Mouse (Mus musculus): ENCODE measurements around the gene Hdac7. TPM values are rescaled to one million over a fixed set of nuclear protein-coding genes. Genes with fewer than 3 reads are reported as not detected.

Gene Hdac7
- polyA plus RNA-seq, 1 experiment, result 87.1 TPM

DNA sequence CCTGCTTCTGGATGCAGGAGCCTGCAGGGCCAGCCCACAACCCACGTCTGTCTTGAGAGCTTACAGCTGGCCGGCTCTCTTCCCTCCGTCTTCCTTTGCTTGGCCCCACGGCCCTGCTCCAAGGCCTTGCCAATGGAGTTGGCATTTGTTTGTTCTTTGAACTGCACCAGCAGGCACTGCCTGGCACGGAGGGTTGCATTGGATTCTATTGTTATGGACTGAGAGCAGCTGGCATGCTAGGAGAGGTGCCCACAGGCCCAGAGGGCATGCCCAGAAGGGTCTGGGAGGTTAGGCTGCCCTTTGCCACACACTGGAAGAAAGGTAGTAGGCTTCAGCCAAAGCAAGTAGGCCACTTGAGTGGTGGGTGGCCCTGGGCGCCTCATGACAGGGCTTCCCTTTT is 55.5 kb downstream of the Hdac7 start:
- no peak for DNase-seq (ENCODE audit: low read depth)

DNA sequence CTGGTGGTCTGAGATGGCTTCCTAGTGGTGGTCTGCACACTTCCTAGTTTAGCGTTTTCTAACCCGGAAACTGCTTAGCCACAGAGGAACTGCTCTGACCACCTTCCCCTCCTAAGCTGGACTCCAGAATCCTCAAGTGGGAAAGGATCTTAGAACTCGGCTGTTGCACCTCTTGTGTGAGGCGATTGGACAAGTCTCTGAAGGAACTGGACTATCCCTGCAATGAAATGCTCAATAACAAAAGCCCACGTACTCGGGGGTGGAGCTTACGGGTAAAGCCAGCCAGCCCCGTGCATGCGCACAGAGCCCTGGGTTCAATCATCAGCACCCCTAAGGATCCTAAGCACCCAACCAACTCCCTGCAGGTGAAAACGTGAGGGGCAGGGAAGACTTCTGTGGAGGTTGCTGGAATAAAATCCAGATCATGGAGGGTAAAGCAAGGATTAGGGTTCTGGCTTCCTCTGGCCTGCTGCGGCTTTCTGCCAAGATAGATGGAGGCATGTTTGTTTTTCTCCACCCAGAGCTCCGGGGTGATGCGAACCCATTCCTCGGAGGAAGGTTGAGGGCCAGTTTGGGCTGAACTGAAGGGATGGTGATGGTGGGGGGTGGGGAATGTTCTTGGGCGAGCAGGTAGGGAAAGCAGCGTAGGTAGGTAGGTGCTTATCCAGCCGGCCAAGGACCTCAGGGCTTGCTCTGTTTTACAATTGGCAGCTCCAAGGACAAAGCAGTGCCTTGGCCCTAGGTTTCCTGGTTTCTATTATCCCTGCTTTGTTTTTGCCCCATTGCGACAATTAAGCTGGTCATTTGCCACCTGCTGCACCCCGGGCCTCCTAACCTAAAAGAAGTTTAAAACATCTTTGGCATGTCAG is 56.3 kb downstream of the Hdac7 start:
- no peak for DNase-seq (ENCODE audit: low read depth)

DNA sequence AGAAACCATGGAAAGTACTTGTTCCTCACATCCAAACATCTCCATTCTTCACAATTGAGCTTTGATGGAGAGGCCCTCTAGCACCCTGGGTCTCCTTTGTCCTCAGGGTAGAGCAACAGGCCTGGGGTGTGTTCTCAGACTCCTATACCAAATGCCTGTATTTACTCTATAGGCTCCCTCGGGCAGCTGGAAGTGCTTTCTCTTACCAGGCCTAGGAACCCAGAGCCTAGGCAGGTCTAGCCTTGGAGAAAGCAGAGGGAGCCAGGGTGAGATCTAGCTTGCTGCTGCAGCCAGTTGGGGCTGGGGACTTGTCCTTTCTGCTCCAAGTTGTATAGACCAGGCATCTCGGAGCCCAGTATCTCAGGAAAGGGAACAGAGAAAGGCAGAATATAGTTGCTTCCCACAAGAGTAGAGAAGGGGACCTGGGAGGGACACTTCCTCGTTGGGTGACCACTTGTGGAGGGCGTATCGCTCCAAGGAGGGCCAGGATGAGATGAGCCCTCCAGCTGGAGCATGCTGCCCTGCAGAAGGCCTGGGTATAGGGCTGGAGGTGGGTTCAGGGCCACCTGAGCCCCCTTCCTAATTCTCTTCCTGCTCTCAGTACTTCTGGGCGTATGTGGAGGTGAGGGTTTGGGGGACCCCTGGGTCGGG is 57.0 kb downstream of the Hdac7 start:
- DNase-seq (ENCODE audit: low read depth), result no peak

DNA sequence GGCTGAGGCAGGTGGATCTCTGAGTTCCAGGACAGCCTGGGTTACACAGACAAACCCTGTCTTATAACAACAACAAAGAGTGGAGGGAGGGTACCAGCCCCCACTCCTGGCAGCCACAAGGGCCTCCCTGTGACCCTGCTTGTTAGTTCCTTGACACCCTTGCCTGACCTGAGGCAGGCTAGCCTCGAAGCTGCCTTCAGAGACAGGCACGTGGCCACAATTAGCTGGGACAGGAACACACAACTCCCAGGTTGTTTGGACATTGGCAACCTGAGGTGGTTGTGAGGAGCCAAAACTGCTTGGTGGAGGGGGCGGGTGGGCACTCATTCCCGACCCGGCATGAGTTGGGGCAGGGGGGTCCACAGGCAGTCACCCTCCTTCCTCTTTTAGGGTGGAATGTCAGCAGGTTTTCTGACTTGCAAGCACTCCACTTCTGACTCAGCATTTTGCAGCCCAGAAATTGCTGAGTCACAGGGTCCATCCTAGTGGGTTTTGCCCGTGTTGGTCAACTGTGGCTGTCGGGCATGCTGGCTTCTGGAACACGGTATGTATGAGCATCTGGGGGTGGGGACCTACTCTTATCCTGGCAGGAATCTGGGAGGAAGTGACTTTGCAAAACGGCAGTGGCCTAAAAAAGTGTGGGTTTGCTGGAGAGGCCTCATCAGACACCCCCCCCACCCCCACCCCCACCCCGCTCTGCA is 57.7 kb downstream of the Hdac7 start:
- no peak for DNase-seq (ENCODE audit: low read depth)

DNA sequence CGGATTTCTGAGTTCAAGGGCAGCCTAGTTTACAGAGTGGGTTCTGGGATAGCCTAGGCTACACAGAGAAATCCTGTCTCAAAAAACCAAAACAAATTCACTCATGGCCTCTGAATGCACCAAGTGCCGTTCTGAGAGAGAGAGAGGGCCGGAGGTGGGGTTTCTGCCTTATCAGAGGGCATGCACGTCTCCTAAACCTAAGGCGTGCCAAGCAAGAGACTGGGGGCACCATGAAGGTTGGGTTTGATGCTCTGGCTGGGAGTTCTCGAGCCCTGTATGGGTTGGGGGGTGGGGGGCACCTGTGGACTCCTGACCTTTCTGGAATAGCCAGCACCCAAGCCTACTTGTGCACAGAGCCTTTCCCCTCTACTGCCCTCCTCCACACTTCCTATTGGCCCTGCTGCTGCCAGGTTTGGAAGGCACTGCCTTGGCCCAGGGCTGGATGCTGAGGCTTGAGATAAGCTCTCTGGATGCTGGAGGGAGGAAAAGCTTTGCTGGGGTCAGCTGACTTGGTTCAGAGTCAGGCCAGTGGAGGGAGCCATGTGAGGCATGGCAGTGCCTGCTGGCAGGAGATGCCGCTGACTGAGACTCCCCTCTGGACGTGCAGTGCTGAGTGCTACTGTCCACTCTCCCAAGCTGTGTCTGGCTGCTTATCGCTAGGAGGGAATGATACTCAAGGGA is 58.4 kb downstream of the Hdac7 start:
- DNase-seq (ENCODE audit: low read depth), result no peak

DNA sequence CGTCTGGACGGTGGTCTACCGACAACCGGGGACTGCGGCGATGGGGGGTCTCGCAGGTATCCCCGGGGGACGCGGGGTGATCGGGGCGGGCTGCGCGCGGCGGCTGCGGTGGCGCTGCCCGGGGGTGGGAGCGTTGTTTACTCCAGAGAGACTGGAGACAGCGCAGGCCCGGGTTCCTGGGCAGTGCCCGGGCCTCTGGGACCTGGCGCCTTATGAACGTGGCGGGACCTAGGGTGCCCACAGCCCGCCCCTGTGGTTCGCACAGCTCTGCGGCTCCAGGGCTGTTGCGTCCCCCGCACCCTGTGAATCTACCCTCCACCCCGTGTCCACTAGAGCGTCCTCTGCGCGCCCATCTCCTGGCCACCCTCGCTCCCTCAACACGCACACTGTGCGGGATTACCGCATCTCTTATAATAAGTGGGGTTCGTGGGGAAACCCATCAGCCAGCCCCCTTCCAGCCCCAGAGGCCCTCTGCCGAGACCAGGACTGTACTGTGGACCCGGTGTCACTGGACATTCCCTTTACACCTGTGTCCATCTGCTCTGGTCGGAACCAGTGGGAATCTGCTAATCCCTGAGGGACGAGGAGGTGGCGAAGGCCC is 59.6 kb downstream of the Hdac7 start:
- no peak for DNase-seq (ENCODE audit: low read depth)

DNA sequence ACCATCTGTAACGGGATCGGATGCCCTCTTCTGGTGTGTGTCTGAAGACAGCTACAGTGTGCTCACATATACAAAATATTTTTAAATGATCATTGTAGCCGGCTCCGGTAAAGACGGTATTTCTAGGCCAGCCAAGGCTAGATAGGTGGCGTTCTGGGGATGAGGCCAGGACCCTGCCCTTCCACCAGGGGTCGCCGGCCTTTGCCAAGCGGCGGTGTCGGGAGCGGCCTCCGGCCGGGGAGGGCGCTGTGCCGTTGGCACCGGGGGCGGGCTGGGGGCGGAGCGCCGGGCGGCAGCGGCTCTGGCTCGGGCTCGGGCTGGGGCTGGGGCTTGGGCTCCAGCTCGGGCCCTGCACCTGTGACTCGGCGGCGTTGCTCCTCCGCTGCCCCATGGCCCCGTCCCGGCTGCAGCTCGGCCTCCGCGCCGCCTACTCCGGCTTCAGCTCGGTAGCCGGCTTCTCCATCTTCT is 60.2 kb downstream of the Hdac7 start:
- no peak for DNase-seq (ENCODE audit: low read depth)

DNA sequence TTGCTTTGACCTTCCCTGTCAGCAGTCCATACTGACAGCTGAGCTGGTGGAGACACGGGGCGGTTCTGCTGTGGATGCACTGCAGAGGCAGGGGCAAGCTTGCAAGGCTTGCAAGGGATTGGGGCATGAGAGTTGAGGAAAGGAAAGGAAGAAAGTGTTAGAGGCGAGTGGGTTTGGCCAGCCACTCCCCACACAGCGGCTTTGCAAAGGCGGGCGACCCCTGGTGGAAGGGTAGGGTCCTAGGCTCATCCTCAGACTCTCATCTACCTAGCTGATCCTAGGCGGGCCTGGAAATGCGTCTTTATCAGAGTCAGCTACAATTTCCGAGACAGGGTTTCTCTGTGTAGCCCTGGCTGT is 61.6 kb downstream of the Hdac7 start:
- no peak for DNase-seq (ENCODE audit: low read depth)

DNA sequence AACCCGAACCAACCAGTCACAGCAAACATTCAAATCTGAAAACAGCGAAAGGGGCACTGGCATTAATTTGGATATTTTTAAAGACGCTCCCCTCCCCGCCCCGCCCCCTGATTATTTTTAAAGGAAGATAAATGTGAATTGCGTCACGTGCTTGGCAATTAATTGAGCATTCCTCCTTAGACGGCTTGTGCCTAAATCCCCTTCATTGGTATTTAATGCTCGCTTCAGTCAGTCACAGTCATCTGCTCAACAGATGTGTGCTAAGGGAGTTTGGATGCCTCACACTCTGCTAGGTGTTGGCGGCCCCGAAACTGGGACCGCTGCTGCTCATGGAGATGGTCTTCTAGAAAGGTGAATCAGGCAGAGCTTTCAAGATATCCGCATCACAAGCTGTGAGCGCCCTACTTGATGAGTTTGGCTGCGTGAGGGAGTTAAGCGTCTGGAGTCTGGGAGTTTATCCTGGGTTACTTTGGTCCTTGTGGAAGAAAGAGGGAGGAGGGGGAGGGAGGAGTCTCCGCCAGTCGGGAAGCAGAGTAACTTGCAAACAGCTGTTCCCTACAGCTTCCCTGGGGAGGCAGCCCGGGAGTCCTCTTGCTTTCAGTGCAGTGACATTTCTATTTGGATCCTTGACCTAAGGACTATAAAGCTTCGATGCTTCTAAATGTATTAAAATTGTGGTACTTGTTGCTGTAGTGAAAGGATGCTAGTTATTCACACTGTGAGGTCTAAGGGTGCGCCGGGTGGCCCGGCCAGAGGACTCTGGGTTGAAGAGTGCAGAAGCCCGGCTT is 62.1 kb downstream of the Hdac7 start:
- DNase-seq (ENCODE audit: low read depth), result no peak

DNA sequence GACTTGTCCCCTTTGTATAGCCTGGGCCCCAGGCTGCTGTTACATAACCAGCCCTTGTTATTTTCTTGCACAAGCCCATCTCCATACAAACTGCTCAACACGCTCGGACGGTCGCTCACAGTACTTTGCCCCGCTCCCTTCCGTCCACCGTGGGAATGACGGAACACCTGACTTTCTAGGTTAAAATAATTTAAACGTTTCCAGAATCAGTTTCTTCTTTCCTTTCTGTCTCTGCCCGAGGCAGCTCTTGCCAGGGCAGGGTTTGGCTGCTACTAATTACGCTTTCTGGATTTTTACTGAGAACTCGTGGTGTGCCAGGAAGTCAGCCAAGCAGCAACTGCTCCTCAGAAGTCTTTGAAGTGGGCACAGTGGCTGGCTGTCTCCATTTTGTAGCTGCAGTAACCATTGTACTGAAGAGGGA is 63.7 kb downstream of the Hdac7 start:
- no peak for DNase-seq (ENCODE audit: low read depth)

DNA sequence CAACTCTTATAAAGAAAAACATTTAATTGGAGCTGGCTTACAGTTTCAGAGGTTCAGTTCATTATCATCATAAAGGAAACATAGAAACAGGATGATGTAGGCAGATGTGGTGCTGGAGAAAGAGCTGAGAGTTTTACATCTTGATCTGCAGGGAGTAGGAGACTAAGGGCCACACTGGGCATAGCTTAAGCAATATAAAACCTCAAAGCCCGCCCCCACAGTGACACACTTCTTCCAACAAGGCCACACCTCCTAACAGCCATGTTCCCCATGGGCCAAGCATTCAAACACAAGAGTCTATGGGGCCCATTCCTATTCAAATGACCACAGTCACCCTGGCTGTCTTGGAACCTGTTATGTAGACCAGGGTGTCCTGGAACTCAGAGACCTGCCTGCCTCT is 64.7 kb downstream of the Hdac7 start:
- DNase-seq (ENCODE audit: low read depth), result no peak

DNA sequence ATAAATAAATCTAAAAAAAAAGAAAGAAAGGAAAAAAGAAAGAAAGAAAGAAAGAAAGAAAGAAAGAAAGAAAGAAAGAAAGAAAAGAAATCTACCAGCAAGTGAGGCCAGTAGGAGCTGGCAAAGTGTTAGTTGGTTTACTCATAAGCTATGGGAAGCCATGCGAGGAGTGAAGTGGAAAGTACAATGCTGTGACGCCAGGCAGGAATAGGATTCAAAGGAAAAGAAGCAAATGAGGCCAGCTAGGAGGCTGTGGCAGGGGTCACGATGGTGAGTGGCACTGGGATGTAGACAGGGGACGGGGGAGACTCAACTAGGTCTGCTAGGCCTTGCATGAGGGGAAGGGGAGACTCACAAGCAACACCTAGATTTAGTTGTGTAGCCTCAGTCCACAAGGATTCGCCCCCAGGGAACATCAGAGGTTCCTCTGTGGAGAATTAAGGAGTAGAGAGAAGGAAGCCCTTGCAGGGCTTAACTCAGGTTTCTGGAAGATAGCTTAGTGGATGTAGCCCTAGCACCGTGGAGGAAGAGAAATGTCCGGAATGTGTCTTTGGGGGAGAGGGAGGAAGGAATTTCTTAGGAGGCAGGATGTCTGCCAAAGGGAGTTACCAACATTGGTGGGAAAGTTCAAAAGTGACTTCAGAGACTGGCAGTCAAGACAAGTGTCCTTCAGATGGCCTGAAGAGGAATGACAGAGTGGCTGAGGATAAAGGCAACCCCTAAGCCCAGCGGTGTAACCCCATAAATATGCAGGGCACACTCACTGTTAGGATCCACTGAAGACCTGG is 65.8 kb downstream of the Hdac7 start, which contains the start of gene Slc48a1:
Slc48a1 (plus strand) TSS at position 210 of the 788 bp plus-strand sequence.
- no peak for DNase-seq (ENCODE audit: low read depth)

DNA sequence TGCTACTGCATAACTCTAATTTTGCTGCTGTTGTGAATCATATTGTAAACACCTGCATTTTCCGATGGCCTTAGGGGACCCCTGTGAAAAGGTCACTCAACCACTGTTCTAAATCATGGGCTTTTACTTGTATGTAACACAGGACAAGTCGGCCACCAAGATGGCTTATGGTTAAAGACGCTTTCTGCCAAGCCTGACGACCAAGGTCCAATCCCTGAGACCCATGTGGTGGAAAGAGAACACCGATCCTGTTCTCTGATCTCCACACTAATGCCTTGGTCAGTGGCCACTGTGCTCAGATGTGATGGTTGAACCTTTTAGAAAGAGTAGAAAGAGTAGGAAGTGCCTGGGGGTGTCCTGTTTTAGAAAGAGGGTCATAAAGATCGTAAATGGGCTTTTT is 67.4 kb downstream of the Hdac7 start:
- no peak for DNase-seq (ENCODE audit: low read depth)

DNA sequence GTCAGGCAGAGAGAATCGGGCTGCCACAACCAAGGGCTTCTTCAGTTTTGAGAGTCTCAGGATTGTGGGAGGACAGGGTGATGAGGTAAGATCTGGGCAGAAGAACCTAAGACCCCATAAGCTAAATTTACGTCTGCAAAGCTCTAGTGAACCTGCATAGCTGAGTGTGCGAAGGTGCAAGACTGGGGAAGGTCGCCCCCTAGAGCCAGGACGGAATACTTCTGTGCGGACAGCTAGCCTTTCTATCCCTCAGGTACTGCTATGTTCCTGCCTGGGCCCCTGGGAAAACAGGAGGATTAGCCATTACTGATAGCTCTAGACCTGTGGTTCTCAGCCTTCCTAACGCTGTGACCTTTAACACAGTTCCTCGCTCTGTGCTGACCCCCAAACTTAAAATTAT is 67.8 kb downstream of the Hdac7 start:
- DNase-seq (ENCODE audit: low read depth), result no peak

DNA sequence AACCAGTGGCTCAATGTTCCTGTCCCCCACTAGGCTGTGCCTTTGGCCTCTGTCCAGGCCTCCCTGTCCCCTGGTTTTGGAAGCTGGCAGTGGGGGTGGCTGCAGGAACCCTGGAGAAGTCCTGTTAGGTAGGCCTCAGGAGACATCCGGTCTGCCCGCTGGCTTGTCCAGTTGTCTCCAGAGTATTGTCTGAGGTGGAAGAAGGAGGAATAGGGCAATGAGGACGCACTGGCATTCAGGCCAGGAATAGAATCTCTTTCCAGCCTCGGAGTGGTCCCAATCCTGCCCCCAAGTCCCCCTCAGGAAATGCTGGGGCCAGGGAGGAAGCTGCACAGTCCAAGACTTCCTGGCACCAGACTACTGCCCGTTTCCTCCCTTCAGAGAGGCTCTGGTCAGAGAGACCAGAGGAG is 70.3 kb downstream of the Hdac7 start:
- DNase-seq (ENCODE audit: low read depth), result no peak

DNA sequence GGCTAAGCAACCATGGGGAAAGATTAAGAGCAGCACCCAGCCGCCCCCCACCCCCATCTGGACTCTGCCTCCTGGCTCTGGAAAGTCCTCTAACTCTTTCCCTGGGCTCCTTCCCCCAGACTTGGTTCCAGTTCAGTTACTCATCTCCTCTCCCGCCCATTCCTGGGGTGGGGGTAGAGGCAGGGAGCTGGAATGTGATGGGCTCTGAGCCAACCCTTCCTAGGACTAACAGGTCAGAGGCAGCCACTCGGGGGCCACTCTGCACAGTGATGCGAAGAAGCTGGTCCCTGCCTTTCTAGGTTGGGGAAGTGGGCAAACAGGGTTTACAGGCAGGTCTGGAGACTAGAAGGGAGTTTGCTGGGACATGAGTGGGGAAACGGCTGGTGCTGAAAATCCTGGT is 71.2 kb downstream of the Hdac7 start:
- DNase-seq (ENCODE audit: low read depth), result no peak

DNA sequence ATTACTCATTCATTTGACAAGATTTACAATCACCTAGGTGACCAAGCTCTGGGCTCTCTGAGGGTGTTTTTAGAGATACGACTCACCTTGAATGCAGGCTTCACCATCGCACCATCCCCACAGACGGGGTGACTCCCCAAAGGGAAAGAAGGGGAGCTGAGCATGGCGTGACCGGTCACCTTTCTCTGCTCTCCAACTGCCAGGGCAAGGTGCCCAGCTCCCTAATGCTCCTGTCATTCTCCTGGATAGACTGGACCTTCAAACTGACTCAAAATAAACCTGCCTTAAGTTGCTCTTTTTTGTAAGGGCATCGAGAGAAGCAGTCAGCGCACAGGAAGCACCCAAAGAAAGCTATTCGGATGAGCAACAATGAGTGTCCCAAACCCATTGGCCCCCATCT is 74.0 kb downstream of the Hdac7 start:
- no peak for DNase-seq (ENCODE audit: low read depth)

DNA sequence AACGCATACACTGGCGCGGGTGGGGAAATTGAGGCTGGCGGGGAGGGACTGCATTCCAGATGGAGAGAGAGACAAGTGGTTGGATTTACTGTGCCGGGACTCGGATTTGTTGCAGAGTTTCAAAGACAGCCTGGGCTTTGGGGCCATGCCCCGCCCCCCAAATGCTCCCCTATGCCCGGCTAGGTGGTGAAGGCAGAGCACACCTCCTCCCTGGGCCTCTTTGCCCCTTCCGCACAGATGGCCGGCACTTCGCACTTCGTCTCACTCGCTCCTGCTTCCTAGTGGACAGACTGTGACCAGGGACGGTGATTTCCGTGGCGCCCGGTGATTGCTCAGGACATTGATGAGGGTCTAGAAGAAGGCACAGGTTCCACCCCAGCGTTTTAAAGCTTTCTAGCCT is 76.1 kb downstream of the Hdac7 start:
- no peak for DNase-seq (ENCODE audit: low read depth)

DNA sequence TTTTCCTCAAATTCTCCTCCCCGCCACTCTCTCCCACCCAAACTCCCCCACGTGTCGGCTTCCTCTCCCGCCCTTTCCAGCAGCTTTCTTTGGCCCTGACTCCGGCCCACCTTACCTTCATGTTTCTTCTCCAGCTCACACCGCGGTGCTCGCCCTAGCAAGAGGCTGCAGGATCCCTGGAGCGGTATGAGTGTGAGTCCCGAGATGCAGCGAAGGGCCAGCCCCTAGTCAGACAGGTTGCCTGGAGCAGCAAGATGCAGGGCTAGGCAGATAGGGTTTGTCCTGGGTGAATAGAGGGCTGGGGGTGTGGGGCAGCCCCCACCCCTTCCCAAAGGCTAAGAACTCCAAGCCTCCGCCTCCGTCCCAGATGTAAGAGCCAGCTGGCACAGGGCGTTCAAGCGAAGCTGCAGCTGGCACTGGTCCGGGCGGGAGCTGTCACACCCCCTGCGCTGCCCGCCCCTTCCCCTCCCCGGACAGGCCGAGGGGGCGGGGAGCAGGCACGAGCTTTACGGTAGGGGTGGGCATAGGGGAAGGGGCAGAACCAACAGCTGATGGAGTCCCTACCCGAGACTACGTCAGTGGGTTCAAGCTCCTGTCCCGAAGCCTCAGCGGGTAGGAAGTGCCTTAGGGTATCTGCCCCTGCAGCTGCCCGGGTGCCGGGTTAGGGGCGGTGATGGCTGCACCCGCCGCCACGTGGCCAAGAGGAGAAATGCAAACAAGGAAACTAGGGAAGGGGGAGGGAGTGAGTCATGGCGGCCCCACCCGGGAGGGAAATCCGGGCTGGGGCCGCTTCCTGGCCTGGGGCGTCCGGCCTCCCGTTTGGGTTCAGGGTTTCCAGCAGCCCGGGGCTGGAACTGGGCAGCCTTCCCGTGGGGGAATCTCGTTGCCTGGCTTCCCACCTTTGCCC is 76.8 kb downstream of the Hdac7 start, which contains the start of gene Rapgef3:
Rapgef3 (minus strand) TSS at position 693 of the 907 bp plus-strand sequence.
- DNase-seq (ENCODE audit: low read depth), result no peak

Measured in gonadal fat pad, adult 2 months (tissue).